Mouse (Mus musculus): ENCODE results near the gene Slc48a1.

DNA sequence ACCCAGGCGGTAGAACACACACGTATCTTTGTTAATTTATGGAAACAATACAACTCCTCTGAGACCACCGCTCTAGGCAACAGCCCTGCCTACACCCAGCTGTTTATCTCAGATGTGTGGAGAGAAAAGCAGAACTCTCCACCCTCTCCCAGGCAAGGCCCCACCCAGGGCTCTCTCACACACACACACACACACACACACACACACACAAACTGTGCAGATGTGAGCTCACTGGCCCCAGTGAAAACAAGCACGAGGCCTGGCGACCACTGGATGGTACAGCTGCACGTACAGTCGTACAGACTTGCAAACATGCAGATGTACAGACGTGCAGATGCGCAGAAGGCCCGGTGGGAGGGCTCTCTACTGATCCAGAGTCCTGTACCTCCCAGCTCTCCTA is 33.4 kb upstream of the Slc48a1 start:
- TF ChIP-seq CTCF (conservative IDR thresholded peaks at IDR 0.05; ENCODE audit: low read length) (no peak), NANOG (IDR thresholded peaks at IDR 0.05; ENCODE audit: borderline replicate concordance, low read length) (no peak)
